Mouse (Mus musculus): ENCODE measurements around the gene Alkbh6. TPM values are rescaled to one million over a fixed set of nuclear protein-coding genes. Genes with fewer than 3 reads are reported as not detected.

Gene Alkbh6
- polyA plus RNA-seq, 1 experiment from 2014 or later = 71.3 TPM

- Histone ChIP-seq H3K36me3 (ENCODE audit: control insufficient read depth, insufficient read depth, low read length) (no peaks in the 10 kb centered on the region), H3K4me2 (ENCODE audit: low read depth, low read length, severe bottlenecking) (no peak overlapping the region), H3K4me1 (replicated peaks; ENCODE audit: control insufficient read depth, insufficient read depth, low read length) (peaks cover 4% of the 10 kb centered on the region; the same call in 1 of the 2 replicates), H3K9ac (ENCODE audit: low read length) (no peak overlapping the region), H3K9me3 (ENCODE audit: control insufficient read depth, low read length) (no peaks in the 10 kb centered on the region; the same call in 1 of the 2 replicates), H3K27ac (ENCODE audit: low read depth, low read length) (no peak overlapping the region), H3K4me3 (ENCODE audit: low read depth, low read length) (no peak overlapping the region), H3K27me3 (ENCODE audit: control insufficient read depth, insufficient read depth, low read length) (no peaks in the 10 kb centered on the region)
- 71% methylated on average over 15 of the region's 15 CpGs for WGBS
- DNase-seq (ENCODE audit: low spot score) (no peak), ATAC-seq (replicated peaks; ENCODE audit: low FRiP score) (no peak)
Observed at GRCm38 (mm10) chr7:30327140-30327539, 18.6 kb downstream of the Alkbh6 start.

- H3K9ac ChIP-seq (ENCODE audit: low read length) = no peak overlapping the region
- ATAC-seq (replicated peaks; ENCODE audit: low FRiP score) (no peak), DNase-seq (ENCODE audit: low spot score) (no peak)
- no peaks in the 10 kb centered on the region; the same call in 1 of the 2 replicates for H3K9me3 ChIP-seq (ENCODE audit: control insufficient read depth, low read length)
- no peak overlapping the region for H3K27ac ChIP-seq (ENCODE audit: low read depth, low read length)
- H3K4me2 ChIP-seq (ENCODE audit: low read depth, low read length, severe bottlenecking) = no peak overlapping the region
- H3K36me3 ChIP-seq (ENCODE audit: control insufficient read depth, insufficient read depth, low read length) = no peaks in the 10 kb centered on the region
- no peaks in the 10 kb centered on the region for H3K27me3 ChIP-seq (ENCODE audit: control insufficient read depth, insufficient read depth, low read length)
- H3K4me3 ChIP-seq (ENCODE audit: low read depth, low read length) = no peak overlapping the region
- no peaks in the 10 kb centered on the region for H3K4me1 ChIP-seq (replicated peaks; ENCODE audit: control insufficient read depth, insufficient read depth, low read length)
- 52% methylated on average over 10 of the region's 10 CpGs for WGBS
Observed at GRCm38 (mm10) chr7:30328379-30328778, 19.9 kb downstream of the Alkbh6 start.

GRCm38 (mm10) chr7:30331887-30332286 is 23.4 kb downstream of the Alkbh6 start:
- H3K9me3 ChIP-seq (ENCODE audit: control insufficient read depth, low read length) = no peaks in the 10 kb centered on the region
- H3K27ac ChIP-seq (ENCODE audit: low read depth, low read length) = no peak overlapping the region
- H3K36me3 ChIP-seq (ENCODE audit: control insufficient read depth, insufficient read depth, low read length) = no peaks in the 10 kb centered on the region
- WGBS = 5% methylated on average over 13 of the region's 13 CpGs
- peak overlapping the region; percentile 31; the same call in 1 of the 2 replicates for H3K4me2 ChIP-seq (ENCODE audit: low read depth, low read length, severe bottlenecking)
- H3K4me3 ChIP-seq (ENCODE audit: low read depth, low read length) = no peak overlapping the region
- ATAC-seq (replicated peaks; ENCODE audit: low FRiP score) (peak; percentile 91), DNase-seq (ENCODE audit: low spot score) (peak; percentile 87)
- no peak overlapping the region for H3K9ac ChIP-seq (ENCODE audit: low read length)
- 0 out of 2 replicates have a peak, but pooled peaks cover 5% of the 10 kb centered on the region for H3K27me3 ChIP-seq (ENCODE audit: control insufficient read depth, insufficient read depth, low read length)
- no peaks in the 10 kb centered on the region for H3K4me1 ChIP-seq (replicated peaks; ENCODE audit: control insufficient read depth, insufficient read depth, low read length)

GRCm38 (mm10) chr7:30332622-30333259 is 24.2 kb downstream of the Alkbh6 start:
- Histone ChIP-seq H3K4me3 (ENCODE audit: low read depth, low read length) (no peak overlapping the region), H3K27me3 (ENCODE audit: control insufficient read depth, insufficient read depth, low read length) (0 out of 2 replicates have a peak, but pooled peaks cover 5% of the 10 kb centered on the region), H3K9me3 (ENCODE audit: control insufficient read depth, low read length) (no peaks in the 10 kb centered on the region), H3K4me1 (replicated peaks; ENCODE audit: control insufficient read depth, insufficient read depth, low read length) (no peaks in the 10 kb centered on the region), H3K9ac (ENCODE audit: low read length) (no peak overlapping the region), H3K36me3 (ENCODE audit: control insufficient read depth, insufficient read depth, low read length) (no peaks in the 10 kb centered on the region), H3K4me2 (ENCODE audit: low read depth, low read length, severe bottlenecking) (no peak overlapping the region), H3K27ac (ENCODE audit: low read depth, low read length) (no peak overlapping the region)
- no peak for ATAC-seq (replicated peaks; ENCODE audit: low FRiP score)
- WGBS = 70% methylated on average over 18 of the region's 18 CpGs
- no peak for DNase-seq (ENCODE audit: low spot score)

GRCm38 (mm10) chr7:30333436-30333835 is 24.9 kb downstream of the Alkbh6 start:
- H3K9ac ChIP-seq (ENCODE audit: low read length) = no peak overlapping the region
- DNase-seq (ENCODE audit: low spot score) = no peak
- 0 out of 2 replicates have a peak, but pooled peaks cover 5% of the 10 kb centered on the region for H3K27me3 ChIP-seq (ENCODE audit: control insufficient read depth, insufficient read depth, low read length)
- no peak overlapping the region for H3K4me3 ChIP-seq (ENCODE audit: low read depth, low read length)
- no peak overlapping the region for H3K4me2 ChIP-seq (ENCODE audit: low read depth, low read length, severe bottlenecking)
- ATAC-seq (replicated peaks; ENCODE audit: low FRiP score) = no peak
- no peak overlapping the region for H3K27ac ChIP-seq (ENCODE audit: low read depth, low read length)
- 79% methylated on average over 4 of the region's 4 CpGs for WGBS
- no peaks in the 10 kb centered on the region for H3K9me3 ChIP-seq (ENCODE audit: control insufficient read depth, low read length)
- no peaks in the 10 kb centered on the region for H3K36me3 ChIP-seq (ENCODE audit: control insufficient read depth, insufficient read depth, low read length)
- H3K4me1 ChIP-seq (replicated peaks; ENCODE audit: control insufficient read depth, insufficient read depth, low read length) = no peaks in the 10 kb centered on the region

GRCm38 (mm10) chr7:30334563-30334962 is 26.0 kb downstream of the Alkbh6 start:
- Histone ChIP-seq H3K4me1 (replicated peaks; ENCODE audit: control insufficient read depth, insufficient read depth, low read length) (no peaks in the 10 kb centered on the region), H3K27ac (ENCODE audit: low read depth, low read length) (no peak overlapping the region), H3K4me2 (ENCODE audit: low read depth, low read length, severe bottlenecking) (no peak overlapping the region), H3K27me3 (ENCODE audit: control insufficient read depth, insufficient read depth, low read length) (0 out of 2 replicates have a peak, but pooled peaks cover 5% of the 10 kb centered on the region), H3K4me3 (ENCODE audit: low read depth, low read length) (no peak overlapping the region), H3K36me3 (ENCODE audit: control insufficient read depth, insufficient read depth, low read length) (no peaks in the 10 kb centered on the region), H3K9ac (ENCODE audit: low read length) (no peak overlapping the region), H3K9me3 (ENCODE audit: control insufficient read depth, low read length) (no peaks in the 10 kb centered on the region)
- DNase-seq (ENCODE audit: low spot score) (no peak), ATAC-seq (replicated peaks; ENCODE audit: low FRiP score) (no peak)
- WGBS = 68% methylated on average over 5 of the region's 5 CpGs

- no peak overlapping the region for H3K4me2 ChIP-seq (ENCODE audit: low read depth, low read length, severe bottlenecking)
- H3K9ac ChIP-seq (ENCODE audit: low read length) = no peak overlapping the region
- H3K4me3 ChIP-seq (ENCODE audit: low read depth, low read length) = no peak overlapping the region
- ATAC-seq (replicated peaks; ENCODE audit: low FRiP score) = no peak
- no peak for DNase-seq (ENCODE audit: low spot score)
- H3K36me3 ChIP-seq (ENCODE audit: control insufficient read depth, insufficient read depth, low read length) = no peaks in the 10 kb centered on the region
- H3K4me1 ChIP-seq (replicated peaks; ENCODE audit: control insufficient read depth, insufficient read depth, low read length) = no peaks in the 10 kb centered on the region
- 0 out of 2 replicates have a peak, but pooled peaks cover 5% of the 10 kb centered on the region for H3K27me3 ChIP-seq (ENCODE audit: control insufficient read depth, insufficient read depth, low read length)
- WGBS = 73% methylated on average over 6 of the region's 6 CpGs
- no peak overlapping the region for H3K27ac ChIP-seq (ENCODE audit: low read depth, low read length)
- no peaks in the 10 kb centered on the region for H3K9me3 ChIP-seq (ENCODE audit: control insufficient read depth, low read length)
Observed at GRCm38 (mm10) chr7:30335688-30336087, 27.2 kb downstream of the Alkbh6 start.

- Histone ChIP-seq H3K4me1 (replicated peaks; ENCODE audit: control insufficient read depth, insufficient read depth, low read length) (no peaks in the 10 kb centered on the region), H3K9ac (ENCODE audit: low read length) (no peak overlapping the region), H3K4me2 (ENCODE audit: low read depth, low read length, severe bottlenecking) (no peak overlapping the region), H3K27ac (ENCODE audit: low read depth, low read length) (no peak overlapping the region), H3K4me3 (ENCODE audit: low read depth, low read length) (no peak overlapping the region), H3K9me3 (ENCODE audit: control insufficient read depth, low read length) (no peaks in the 10 kb centered on the region), H3K27me3 (ENCODE audit: control insufficient read depth, insufficient read depth, low read length) (0 out of 2 replicates have a peak, but pooled peaks cover 5% of the 10 kb centered on the region), H3K36me3 (ENCODE audit: control insufficient read depth, insufficient read depth, low read length) (no peaks in the 10 kb centered on the region)
- WGBS = 3% methylated on average over 9 of the region's 9 CpGs
- DNase-seq (ENCODE audit: low spot score) (peak; percentile 91), ATAC-seq (replicated peaks; ENCODE audit: low FRiP score) (no peak; the same call in 1 of the 2 replicates)
Observed at GRCm38 (mm10) chr7:30336384-30336783, 27.9 kb downstream of the Alkbh6 start.

All from forebrain, embryonic 11.5 days (tissue).